Mouse (Mus musculus) adrenal gland, postnatal 25 days (tissue): ENCODE results near the gene Khdrbs1. TPM values are rescaled to one million over a fixed set of nuclear protein-coding genes. Genes with fewer than 3 reads are reported as not detected.
"Not testable (repeated sequence)": the region's sequence is repeated elsewhere in the genome, so short reads cannot be mapped to it uniquely, and the experiment has no call there.

ENCODE experiments used
- DNase-seq: peaks from one replicate; pipeline ENCODE4 v3.0.0; 2021; ENCODE audit warnings: mixed read lengths
- long read RNA-seq: library from polyadenylated mRNA; stranded (forward); transcript quantifications from one replicate; pipeline ENCODE4 v2.0.0, GENCODE M21; 2021
- total RNA-seq: library from RNA; stranded (reverse); gene quantifications from 2 replicates; pipeline ENCODE4 v1.2.3, GENCODE M21; 2021

Gene Khdrbs1
- total RNA-seq: 81.6 and 89.4 TPM in 2 replicates
- long read RNA-seq, transcript Khdrbs1-201 (9 exons, 3,738 nt): major isoform, 52 of 65 reads
- long read RNA-seq, partial matches to known transcripts: 4 of 65 reads
- long read RNA-seq, other reads (novel, unspliced or antisense): 7 of 65 reads

DNA sequence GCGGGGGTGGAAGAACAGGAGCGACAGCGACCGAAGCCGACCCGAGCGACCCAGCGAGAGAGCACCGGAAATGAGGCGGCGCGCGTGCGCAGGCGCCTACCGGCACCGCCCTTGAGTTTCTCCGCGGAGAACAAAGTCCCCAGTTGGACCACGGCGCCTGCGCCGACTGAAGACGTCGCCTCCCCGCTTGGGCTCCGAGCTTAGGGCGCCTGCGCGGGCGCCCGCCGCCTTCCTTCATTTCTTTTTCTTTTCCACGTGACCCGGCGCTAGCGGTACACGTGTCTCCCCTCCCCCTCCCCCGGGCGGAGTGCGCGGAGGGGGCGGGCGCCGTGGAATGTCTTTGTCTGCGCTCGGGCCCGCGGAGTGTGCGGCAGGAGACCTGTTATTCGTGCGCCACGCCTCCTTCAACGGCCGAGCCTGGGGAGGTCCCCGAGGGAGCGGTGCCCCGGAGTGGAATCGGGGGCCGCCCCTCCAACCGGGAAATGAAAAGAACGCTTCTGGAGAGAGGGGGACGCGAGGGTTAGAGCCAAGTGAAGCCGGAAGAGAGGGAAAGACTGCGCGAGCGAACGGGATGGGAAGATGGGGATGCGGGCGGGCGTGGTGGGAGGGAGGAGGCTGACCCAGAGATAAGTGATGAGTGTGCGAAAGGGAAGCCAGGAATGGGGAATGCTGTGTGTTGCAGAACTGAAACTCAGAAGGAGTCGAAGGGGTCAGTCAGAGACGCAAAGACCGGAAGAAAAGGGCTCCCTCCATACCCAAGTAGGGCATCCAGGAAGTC lies at the start of gene Khdrbs1:
Khdrbs1 (minus strand) TSS at position 72 of the 778 bp plus-strand sequence.
- DNase-seq: peak; percentile 98

DNA sequence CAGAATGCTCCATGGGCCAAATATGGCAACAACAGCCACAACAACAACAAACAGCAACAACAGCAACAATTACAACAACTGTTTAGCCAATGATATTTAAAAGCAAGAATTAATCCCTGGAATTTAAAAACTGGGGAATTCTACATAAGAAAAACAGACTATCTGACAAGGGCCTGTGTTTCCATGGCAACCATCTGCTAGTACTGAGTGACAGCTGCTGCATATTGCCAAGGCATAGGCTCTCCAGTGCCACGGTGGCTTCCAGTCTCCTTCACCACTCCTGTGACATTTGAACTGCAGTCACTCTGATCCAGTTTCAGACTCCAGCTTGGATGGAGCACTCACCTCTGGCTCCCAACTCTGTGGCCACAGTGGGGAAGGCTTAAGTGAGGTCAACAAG lies 49.3 kb upstream of the Khdrbs1 start:
- DNase-seq: no peak

DNA sequence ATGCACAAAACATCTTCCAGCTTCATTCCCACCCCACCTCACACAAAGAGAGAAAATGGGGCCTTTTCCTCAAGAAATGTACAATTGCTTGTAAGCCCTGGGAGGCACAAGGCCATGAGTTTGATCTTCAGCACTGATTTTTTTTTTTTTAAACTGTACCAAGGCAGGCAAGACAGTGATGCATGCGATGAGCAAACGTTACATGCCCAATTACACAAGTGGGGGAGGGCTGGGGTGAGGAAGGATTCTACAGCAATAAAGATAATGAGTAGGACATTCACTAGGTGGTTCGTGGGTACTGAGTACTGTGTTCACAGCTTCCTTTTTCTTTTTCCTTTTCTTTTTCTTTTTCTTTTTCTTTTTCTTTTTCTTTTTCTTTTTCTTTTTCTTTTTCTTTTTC lies 48.4 kb upstream of the Khdrbs1 start:
- no peak for DNase-seq

DNA sequence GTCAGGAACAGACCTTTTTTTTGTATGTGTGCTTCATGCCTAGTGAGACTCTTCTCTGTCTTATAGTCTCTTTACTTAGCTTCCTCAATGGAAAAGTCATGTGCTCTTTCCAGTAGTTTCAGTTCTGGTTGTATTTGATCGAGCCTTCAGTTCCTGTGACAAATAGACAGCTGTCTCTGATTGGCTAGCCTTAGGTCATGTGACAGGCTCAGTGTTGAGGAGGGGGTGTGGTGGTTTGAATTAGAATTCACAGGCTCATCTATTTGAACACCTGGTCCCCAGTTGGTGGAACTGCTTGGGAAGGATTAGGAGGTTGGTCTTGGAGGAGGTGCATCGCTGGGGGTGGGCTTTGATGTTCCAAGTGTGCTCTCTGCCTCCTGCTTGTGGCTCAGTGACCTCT lies 47.5 kb upstream of the Khdrbs1 start:
- no peak for DNase-seq

DNA sequence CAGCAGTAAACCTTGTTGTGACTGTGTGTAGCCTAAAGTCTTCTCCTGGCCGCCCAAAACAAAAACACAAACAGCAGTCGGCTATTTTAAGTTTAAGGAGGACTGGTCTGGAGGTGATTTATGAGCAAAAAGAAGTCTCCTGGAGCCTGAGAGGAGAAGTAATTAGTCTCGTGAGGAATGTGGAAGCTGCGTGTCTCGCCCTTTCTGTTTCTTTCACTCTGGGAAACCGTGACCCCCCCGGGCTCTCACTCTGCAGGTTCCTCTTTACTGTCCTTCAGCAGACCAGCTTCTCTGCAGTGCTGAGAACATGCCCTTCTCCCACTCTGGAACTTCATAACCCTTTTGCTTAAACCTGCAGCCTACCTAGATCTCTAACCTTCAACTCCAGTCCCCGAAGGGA lies 46.6 kb upstream of the Khdrbs1 start:
- DNase-seq: no peak

DNA sequence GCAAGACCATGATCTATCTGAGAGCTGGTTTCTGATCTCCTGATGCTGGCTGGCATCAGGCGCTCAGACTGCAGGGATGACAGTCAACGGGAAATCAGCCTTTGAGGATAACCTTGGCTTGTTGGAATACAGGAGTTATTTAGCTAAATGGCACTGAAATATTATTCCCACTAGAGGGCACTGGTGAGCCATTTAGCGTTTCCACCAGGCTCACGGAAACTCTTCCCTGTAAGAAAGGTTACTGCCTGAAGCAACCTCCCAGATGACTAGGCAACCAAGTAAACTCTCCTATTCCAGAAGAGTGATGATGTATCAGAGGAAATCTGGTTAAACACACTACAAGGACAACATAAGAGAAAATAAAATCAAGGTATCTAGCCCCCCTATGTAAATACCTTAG lies 43.1 kb upstream of the Khdrbs1 start:
- DNase-seq: peak; percentile 37

DNA sequence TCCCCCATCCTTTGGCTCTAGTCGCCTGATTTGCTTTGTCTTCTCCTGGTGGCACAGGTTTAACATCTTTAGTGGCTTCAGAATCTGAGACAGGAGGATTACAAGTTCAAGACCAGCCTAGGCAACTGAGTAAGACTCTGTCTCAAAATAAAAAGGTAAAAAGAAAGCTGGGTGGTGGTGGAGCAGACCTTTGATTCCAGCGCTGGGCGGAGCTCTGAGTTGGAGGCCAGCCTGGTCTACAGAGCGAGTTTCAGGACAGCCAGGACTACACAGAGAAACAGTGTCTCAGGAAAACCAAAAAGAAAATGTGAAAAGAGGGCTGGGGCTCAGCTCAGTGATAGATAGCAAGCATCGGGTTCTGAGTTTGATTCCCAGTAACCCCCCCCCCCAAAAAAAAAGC lies 41.4 kb upstream of the Khdrbs1 start:
- no peak for DNase-seq

DNA sequence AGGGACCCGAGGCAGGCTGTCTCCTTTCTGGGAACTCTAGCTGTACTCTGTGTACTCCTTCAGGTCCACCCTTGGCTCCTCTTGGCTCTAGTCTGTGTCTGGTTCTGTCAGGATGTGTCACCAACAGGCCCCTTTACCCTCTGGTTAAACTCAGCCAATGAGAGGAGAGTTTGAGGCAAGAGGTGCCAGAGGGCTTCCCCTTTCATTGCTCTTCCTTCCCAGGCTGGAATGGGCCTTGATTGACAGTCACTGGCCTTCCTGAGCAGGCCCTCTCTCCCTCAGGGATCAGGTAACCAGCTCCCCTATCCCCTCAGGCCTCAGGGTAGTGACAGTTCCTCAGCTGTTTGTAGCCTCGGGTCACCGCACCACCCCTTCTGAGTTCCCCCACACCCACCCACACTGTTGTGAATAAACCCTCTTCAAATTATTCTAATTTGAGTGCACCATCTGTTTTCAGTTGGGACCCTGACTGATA lies 40.8 kb upstream of the Khdrbs1 start:
- DNase-seq: no peak

DNA sequence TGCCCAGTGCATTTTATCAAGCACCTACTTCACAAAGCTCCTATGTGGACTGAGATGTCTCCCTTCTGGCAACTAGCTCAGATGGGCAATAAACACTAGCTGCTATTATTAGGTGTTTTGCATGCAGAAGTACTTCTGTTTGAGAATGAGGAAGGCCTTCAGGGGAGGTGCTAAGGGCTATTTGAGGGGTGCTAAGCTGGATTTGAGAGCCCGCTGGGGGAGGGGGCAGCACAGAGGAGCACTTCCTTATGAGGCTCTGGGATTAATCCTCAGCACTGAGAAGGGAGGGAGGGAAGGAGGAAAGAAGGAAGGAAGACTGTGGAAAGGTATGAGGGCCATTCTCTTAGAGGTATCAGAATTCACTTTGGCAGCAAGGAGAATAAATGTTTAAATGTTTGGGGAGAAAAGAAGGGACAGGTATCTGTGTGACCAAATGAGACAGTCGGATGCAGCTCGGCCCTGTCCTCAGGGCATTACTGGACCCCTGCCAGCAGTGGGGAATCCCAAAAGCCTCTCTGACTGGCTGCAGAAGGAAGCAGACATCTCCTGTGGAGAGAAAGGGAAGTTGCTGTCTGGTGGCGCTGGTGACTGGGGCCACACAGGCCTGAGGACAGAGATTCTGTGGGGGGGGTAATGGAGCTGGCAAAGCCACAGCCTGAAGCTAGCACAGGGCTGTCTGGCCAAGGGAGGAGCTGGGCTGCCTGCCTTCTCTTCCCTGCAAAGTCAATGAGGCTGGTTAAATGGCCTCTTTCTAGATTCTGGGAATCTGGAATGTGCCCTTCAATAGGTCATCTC lies 40.0 kb upstream of the Khdrbs1 start:
- peak; percentile 46 for DNase-seq

DNA sequence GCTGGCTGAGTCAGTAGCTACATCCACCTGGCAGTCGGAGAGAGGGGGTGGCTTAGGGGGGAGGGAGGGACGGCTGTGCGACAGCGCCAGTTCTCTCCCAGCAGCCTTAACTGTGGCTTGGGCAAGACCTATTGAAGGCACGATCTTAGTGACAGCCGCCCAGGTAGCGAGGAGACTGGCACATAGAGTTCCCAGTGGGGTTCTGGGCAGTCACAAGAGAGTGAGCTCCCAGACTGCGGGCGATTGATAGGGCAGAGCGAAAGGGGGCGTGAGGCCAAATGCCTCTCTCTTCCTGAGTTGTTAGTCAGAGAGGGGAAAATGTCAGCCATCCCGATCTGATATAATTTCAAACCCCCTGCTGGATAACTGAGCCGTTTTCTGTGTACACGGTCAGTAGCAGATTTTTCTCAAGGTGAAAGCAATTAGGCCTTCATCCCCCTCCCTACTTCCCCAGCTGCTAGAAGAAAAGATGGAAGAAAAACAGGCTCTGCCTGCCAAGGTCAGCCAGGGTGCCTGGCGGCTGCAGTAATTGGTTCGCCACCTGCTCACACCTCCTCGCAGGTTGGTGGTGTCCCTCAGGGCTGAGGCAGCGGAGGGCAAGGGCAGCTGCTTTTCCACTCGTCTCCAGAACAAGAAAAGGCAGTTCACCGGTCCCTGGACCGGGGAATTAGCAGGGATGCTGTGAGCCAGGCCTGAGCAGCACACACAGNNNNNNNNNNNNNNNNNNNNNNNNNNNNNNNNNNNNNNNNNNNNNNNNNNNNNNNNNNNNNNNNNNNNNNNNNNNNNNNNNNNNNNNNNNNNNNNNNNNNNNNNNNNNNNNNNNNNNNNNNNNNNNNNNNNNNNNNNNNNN lies 29.8 kb upstream of the Khdrbs1 start:
- no peak for DNase-seq

DNA sequence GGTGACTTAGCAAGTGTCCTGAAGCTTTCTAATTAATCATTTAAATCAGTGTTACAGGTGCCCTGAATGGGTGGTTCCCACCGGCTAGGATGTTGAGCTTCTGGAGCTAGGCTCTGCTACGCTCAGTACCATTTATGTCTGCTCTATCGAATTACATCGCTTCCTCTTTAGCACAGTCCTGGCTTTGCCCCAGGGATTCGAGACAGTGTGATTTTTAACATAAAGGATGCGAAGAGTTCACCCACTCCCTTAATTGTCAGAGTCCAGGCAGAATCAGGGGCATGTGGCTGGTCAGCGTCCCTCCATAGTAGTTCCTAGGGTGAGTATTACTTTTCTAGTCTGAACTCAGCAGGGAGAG lies 29.2 kb upstream of the Khdrbs1 start:
- DNase-seq: no peak

DNA sequence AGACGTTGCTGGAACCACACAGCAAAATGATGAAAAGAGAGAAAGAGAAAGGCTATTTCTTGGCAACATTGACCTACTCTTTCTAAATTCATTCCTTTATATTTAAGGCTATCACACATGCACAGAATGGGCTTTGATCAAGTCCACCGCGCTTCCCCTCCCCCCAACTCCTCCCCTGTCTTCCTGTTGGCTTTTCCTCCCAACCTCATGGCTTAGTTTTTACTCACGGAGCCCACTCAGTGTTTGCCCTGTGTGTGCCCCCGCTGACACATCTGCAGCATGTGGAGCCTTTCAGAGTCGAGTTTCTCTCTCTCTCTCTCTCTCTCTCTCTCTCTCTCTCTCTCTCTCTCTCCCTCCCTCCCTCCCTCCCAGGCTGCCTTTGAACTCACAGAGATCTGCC lies 28.5 kb upstream of the Khdrbs1 start:
- no peak for DNase-seq

DNA sequence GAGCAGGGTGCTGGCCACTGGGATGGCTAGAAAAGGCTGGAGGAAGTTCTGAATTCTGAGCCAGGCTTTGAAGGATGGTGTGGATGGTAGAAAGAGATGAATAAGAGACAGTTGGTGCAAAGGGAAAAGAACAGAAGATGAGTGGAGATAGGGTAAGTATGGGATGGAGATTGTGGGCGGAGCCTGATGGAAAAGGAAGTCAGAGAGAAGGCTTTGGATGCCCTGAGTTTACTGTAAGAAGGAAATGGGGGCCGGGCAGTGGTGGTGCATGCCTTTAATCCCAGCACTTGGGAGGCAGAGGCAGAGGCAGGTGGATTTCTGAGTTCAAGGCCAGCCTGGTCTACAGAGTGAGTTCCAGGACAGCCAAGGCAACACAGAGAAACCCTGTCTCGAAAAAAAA lies 26.6 kb upstream of the Khdrbs1 start:
- not testable (repeated sequence) for DNase-seq

DNA sequence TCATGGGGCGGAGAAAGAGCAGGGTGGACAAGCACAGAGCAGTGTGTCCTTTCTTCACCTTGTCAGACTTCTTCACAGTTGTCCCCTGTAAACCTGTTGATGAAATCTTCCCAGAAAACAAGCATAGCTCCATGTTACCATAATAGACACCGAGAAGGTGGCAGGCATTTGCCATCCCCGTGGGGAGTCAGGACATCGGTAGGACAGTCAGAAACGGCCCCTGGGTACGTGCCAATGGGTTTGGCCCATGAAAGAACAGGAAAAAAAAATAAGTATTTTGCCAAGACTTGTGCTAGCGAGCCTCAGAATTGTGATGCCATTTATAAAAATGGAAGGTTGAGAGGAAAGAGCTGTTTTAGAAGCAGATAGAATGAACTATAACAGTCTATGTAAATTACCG lies 25.7 kb upstream of the Khdrbs1 start:
- no peak for DNase-seq

DNA sequence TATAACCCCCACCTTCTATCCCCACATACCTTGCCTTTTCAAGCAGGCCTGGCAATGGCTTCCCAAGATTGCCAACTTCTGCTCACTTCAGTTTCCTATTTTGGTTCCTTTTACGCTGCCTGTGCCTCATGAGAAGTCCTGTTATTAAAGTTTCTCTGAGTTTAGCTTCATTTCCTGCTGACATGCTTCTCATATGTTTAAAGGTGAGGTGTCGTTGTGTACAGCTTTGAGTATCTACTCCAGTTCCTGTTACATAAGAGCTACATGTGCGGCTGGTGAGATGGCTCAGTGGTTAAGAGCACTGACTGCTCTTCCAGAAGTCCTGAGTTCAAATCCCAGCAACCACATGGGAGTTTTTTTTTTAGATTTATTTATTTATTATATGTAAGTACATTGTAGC lies 23.2 kb upstream of the Khdrbs1 start:
- DNase-seq: no peak

DNA sequence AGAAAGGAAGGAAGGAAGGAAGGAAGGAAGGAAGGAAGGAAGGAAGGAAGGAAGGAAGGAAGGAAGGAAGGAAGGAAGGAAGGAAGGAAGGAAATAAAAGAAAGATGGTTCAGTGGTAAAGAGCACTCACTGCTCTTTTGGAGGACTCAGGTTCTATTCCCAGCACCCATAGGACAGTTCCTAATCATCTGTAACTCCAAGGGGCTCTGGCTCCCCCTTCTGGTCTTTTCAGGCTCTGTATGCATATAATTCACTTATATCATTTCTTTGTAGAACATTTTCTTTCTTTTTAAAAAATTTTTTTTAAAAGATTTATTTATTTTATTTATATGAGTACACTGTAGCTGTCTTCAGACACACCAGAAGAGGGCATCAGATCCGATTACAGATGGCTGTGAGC lies 20.4 kb upstream of the Khdrbs1 start:
- DNase-seq: not testable (repeated sequence)

DNA sequence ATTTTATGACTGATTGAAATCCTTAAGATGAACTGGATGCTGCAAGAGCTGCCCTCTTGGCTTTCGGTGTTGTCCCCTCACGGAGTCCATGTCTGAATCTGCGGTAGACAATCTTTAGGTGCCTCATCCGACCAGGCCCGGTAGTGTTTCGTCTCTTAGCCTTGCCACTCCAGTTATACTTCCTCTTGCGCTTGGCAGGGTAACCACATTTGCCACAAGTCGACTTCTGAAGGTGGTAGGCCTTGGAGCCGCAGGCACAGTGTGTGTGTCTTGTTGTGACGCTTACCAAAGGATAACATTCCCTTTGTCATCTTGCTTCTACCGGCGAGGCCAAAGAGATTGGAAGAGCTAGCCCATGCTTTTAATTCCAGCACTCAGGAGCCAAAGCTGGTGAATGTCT lies 19.5 kb upstream of the Khdrbs1 start:
- DNase-seq: no peak

DNA sequence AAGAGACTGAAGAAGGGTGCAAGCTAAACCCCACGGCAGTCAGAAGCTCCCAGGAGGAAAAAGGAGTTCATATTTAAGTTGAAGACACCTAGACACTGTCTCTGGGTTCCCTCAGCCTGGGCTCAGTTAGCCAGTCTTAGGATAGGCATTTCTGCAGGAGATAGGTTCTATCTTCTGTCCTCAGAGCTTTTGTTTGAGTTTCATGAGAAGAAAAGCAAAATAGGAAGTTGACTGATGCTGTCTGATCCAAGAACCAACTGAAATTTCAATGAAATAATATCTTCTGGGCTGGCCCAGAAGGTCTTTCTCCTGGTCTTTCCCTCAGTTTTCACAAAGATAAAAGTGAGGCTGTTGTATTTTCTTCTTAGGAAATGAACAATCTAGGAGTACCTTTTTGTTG lies 13.4 kb upstream of the Khdrbs1 start:
- no peak for DNase-seq

DNA sequence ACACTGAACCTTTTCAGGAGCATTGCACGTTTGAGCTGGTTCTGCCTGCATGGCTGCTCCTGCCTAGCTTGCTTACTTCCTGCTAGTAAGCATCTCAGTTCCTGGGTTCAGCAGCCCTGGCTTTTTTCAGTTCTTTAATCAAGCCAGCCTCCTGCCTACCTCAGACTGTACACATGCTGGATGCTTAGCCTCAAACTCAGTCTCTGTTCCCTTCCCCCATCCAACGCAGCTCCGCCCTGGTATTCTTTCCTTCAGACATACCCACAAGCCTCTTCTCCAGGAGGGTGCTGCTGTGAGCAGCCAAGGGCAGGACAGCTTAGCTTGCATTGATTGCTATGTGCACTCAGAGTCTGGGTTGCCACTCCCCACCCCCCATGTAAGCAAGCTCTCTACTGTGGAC lies 12.6 kb upstream of the Khdrbs1 start:
- no peak for DNase-seq

DNA sequence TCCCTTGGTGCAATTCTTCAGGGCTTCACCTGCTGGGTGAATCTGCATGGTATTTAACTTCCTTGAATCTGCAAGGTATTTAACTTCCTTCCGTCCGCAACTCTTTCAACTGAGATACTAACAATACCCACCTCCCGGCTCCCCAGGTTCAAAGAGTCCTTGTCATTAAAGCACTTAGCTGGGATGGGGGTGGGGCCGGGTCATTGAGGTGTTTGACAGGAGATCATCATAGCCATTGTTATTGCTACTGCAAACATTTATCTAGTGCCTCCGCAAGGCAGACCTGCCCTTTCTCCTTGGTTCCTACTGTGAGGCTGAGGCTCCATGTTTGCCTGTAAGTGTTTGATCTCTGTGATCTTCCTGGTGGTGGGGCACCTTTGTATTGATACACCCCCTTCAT lies 8.3 kb upstream of the Khdrbs1 start:
- DNase-seq: no peak

DNA sequence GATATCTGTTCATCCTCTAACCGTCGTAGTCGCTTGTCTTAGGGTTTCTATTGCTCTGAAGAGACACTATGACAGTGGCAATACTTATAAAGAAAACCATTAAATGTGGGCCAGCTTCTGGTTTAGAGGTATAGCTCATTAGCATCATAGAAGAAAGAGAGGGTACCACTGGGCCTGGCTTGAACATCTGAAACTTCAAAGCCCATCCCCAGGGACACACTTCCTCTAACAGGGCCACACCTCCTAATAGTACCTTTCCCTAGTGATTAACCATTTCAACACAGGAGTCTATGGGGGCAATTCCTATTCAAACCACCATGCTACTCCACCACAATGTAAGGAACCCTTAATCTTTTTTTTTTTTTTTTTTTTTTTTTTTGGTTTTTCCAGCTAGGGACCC lies 4.5 kb upstream of the Khdrbs1 start:
- no peak for DNase-seq

DNA sequence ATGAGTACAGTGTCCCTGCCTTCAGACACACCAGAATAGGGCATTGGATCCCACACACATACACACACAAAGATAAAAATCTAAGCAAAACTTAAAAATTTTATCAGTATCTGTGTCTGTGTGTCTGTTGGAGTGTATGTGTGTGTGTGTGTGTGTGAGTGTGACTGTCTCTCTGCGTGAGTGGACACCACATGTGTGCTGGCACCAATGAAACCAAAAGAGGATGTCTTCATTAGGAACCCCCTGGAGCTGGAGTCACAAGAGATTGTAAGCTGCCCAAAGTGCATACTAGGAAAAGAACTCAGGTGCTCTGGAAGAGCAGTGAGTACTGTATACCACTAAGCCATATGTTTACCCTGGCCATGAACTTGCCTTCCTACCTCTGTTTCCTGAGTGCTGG lies 4.0 kb upstream of the Khdrbs1 start:
- no peak for DNase-seq

DNA sequence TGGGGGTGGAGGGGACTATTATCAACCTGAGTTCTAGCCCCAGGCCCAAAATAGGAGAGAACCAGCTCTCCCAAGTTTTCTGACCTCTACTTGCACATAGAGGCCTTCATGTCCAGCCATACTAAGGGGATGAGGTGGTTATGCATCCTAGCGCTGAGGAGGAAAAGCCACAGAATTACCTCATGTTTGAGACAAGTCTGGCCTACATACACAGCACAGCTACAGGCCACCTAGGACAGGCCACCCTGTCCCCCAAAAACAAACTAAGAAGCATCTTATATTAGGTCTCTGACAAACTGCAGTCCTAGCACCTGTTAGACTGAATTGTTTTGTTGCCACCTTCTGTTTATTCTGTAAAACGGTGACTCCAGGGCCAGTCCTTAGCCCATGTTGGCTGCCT lies 1.4 kb upstream of the Khdrbs1 start:
- no peak for DNase-seq
